Mouse (Mus musculus) myocyte (in vitro differentiated cells): ENCODE data around the gene Arl10.

Experiments used
- MAX ChIP-seq: IDR thresholded peaks from one replicate; pipeline ENCODE4 v1.6.1; 2011; ENCODE audit warnings: low read depth, mild to moderate bottlenecking, control low read depth
- USF1 ChIP-seq: IDR thresholded peaks from one replicate; pipeline ENCODE4 v1.6.1; 2011; ENCODE audit warnings: low read depth, mild to moderate bottlenecking, control low read depth, moderate library complexity

- TF ChIP-seq MAX (no peak), USF1 (no peak)
These were observed 18.0 kb upstream of the Arl10 start for GRCm38 (mm10) chr13:54556796-54557195.
